Mouse (Mus musculus): ENCODE data around the gene Hpcal4. TPM values are rescaled to one million over a fixed set of nuclear protein-coding genes. Genes with fewer than 3 reads are reported as not detected.

Hpcal4 gene
- polyA plus RNA-seq, 1 experiment from 2014 or later, result 7.7 TPM

DNA sequence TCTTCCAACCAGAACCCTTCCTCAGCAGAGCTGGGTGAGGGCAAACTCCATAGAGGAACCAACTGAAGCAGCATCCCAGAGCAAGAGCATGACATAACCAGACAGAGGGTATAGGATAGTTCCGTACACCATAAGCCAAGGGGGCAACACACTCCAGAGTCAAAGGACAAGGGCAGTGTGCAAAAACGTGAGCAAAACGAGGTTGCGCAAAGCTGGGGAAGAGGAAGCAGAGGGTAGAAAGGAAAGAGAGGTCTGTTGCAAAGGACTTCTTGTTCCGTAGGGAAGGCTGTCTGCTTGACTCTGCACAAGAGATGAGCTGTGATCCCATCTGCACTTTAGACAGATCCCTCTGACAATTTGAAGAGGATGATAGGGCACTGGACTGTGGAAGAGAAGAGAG, 24.3 kb downstream of the Hpcal4 start:
- Histone ChIP-seq H3K4me2 (no peak overlapping the region), H3K9ac (0 out of 2 replicates have a peak overlapping the region, but pooled peaks have one; percentile 12), H3K4me1 (no peaks in the 10 kb centered on the region), H3K9me3 (replicated peaks) (no peaks in the 10 kb centered on the region), H3K4me3 (no peak overlapping the region), H3K27me3 (peaks cover 14% of the 10 kb centered on the region), H3K36me3 (ENCODE audit: poor library complexity, severe bottlenecking) (no peaks in the 10 kb centered on the region), H3K27ac (no peak overlapping the region)
- 80% methylated on average over 5 of the region's 5 CpGs for WGBS
- no peak for ATAC-seq

DNA sequence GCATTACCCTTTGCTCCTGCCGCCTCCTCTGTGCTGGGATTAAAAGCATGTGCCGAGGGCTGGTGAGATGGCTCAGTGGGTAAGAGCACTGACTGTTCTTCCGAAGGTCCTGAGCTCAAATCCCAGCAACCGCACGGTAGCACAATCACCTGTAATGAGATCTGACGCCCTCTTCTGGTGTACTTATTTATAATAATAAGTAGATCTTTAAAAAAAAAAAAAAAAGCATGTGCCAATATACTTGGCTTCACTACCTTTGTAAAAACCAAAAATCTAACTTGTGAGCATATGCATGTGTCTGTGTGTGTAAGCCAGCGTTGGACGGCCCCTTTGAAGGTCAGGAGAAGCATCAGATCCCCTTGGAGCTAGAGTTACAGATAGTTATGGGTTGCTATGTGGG, 28.0 kb downstream of the Hpcal4 start:
- no peak overlapping the region for H3K9ac ChIP-seq
- 55% methylated on average over 8 of the region's 8 CpGs for WGBS
- no peak overlapping the region for H3K4me2 ChIP-seq
- H3K27me3 ChIP-seq, result 0 out of 2 replicates have a peak, but pooled peaks cover 3% of the 10 kb centered on the region
- H3K36me3 ChIP-seq (ENCODE audit: poor library complexity, severe bottlenecking), result no peaks in the 10 kb centered on the region
- no peak for ATAC-seq
- no peak overlapping the region for H3K27ac ChIP-seq
- no peaks in the 10 kb centered on the region for H3K9me3 ChIP-seq (replicated peaks)
- H3K4me3 ChIP-seq, result no peak overlapping the region
- H3K4me1 ChIP-seq, result peaks cover 7% of the 10 kb centered on the region; the same call in 1 of the 2 replicates

DNA sequence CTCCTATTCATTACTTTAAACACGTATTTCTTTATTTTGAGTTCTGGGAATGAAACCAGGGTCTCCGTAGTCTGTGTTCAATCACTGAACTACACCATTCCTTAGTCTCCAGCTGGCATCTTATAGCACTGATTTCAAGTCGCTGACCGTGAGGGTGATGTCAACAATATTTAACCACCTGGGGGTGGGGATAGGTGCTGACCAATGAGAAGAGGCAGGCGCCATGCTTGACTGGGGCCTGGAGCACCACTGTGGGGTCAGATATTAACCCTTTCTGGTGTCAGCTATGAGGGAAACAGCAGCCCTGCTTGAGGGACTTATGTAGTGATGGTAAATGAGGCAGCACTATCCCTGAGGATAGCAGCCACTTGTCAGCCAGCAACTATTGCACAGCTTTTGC, 28.4 kb downstream of the Hpcal4 start:
- H3K27ac ChIP-seq, result no peak overlapping the region
- peaks cover 7% of the 10 kb centered on the region; the same call in 1 of the 2 replicates for H3K4me1 ChIP-seq
- H3K9ac ChIP-seq, result no peak overlapping the region
- WGBS, result 69% methylated on average over 5 of the region's 5 CpGs
- no peak overlapping the region for H3K4me2 ChIP-seq
- H3K36me3 ChIP-seq (ENCODE audit: poor library complexity, severe bottlenecking), result no peaks in the 10 kb centered on the region
- no peaks in the 10 kb centered on the region for H3K9me3 ChIP-seq (replicated peaks)
- no peak for ATAC-seq
- no peak overlapping the region for H3K4me3 ChIP-seq
- H3K27me3 ChIP-seq, result 0 out of 2 replicates have a peak, but pooled peaks cover 3% of the 10 kb centered on the region

DNA sequence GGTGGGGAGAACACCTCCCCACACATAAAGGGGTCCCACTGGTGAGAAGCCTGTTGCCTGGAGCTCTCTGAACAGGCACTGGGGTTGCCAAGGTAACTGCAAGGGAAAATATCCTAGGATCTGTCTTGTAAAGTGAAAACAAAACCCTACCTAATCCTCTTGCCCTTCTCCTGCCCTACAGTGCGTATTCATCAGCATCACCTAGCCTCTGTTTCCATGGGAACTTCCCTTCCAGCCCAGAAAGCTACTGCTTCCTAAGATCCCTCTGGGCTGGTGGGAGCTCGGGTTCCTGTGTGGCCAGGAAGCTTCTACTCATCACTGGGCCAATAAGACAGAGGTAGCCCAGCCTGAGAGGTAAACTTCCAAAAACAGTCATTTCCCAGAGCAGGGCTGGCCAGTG, 29.3 kb downstream of the Hpcal4 start:
- Histone ChIP-seq H3K36me3 (ENCODE audit: poor library complexity, severe bottlenecking) (no peaks in the 10 kb centered on the region), H3K9ac (no peak overlapping the region), H3K4me3 (no peak overlapping the region), H3K4me2 (no peak overlapping the region), H3K9me3 (replicated peaks) (no peaks in the 10 kb centered on the region), H3K27ac (no peak overlapping the region), H3K27me3 (no peaks in the 10 kb centered on the region), H3K4me1 (peaks cover 7% of the 10 kb centered on the region; the same call in 1 of the 2 replicates)
- WGBS, result 33% methylated on average over 2 of the region's 2 CpGs
- ATAC-seq, result no peak

DNA sequence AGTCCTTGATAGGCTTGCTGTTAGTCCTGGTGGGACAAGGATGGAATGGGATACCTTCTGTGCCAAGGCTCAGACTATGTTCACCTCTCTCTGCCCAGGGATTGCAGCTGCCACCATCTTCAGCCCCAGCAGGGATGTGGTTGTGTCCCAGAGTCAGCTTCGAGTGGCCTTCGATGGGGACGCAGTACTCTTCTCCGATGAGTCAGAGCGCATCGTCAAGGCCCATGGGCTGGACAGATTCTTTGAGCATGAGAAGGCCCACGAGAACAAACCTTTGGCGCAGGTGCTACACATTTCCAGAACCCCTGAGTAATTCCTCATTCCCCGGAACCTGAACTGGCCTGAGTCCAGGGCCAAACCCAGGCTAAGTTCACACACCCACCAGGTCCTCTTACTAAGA, 30.9 kb downstream of the Hpcal4 start:
- no peak overlapping the region for H3K4me3 ChIP-seq
- no peaks in the 10 kb centered on the region for H3K9me3 ChIP-seq (replicated peaks)
- no peaks in the 10 kb centered on the region for H3K36me3 ChIP-seq (ENCODE audit: poor library complexity, severe bottlenecking)

DNA sequence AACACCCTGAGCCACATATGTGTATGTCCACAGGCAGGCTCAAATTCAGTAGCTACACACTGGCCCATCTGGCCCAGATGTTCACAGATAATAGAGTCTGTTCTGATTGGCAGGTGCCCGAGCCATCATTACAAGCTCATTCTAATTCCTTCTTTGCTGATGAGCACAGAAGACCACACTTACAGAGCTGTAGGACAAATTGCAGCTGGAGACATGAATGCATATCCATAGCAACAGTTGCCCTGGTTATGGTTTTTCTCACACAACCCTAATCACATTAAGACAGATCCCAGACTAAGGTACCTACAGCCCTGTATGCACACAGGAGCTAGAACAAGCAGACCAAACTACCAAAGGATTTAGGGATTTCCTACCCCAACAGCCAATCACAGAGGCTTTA, 32.3 kb downstream of the Hpcal4 start:
- H3K4me1 ChIP-seq, result peaks cover 7% of the 10 kb centered on the region; the same call in 1 of the 2 replicates
- WGBS, result 61% methylated on average over 1 of the region's 1 CpGs
- H3K9ac ChIP-seq, result no peak overlapping the region
- no peaks in the 10 kb centered on the region for H3K9me3 ChIP-seq (replicated peaks)
- peak overlapping the region; percentile 63; the same call in 1 of the 2 replicates for H3K27ac ChIP-seq
- H3K27me3 ChIP-seq, result no peaks in the 10 kb centered on the region
- no peak overlapping the region for H3K4me2 ChIP-seq
- no peak overlapping the region for H3K4me3 ChIP-seq
- ATAC-seq, result peak; percentile 46
- H3K36me3 ChIP-seq (ENCODE audit: poor library complexity, severe bottlenecking), result no peaks in the 10 kb centered on the region

More for the DNA sequence above, 30.9 kb downstream of the Hpcal4 start:
- 96% methylated on average over 9 of the region's 9 CpGs for WGBS
- Histone ChIP-seq H3K27me3 (no peaks in the 10 kb centered on the region), H3K9ac (no peak overlapping the region), H3K4me2 (no peak overlapping the region), H3K4me1 (peaks cover 7% of the 10 kb centered on the region; the same call in 1 of the 2 replicates), H3K27ac (no peak overlapping the region)
- ATAC-seq, result no peak

DNA sequence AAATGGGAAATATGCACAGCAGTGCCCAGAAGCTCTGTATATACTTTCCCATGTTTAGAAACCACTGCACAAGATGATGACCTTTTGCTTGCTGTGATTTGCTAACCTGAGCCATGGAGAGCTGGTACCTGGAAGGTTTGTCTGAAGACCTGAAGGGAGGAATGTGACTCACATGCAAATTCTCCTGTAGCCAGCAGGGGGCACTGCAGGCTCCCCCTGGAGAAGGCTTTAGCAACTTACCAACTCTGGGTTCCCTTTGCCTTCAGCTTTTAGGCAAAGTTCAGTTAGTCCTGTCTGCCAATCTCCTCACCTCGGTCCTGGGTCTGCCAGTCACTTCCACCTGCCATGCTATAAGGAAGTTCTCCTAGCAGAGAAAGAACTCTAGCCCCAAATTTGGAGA, 33.8 kb downstream of the Hpcal4 start:
- Histone ChIP-seq H3K9ac (no peak overlapping the region), H3K27me3 (no peaks in the 10 kb centered on the region), H3K4me1 (peaks cover 7% of the 10 kb centered on the region; the same call in 1 of the 2 replicates), H3K4me2 (no peak overlapping the region), H3K27ac (no peak overlapping the region), H3K36me3 (ENCODE audit: poor library complexity, severe bottlenecking) (no peaks in the 10 kb centered on the region), H3K4me3 (no peak overlapping the region), H3K9me3 (replicated peaks) (no peaks in the 10 kb centered on the region)
- ATAC-seq, result no peak
- WGBS, result 16% methylated on average over 1 of the region's 1 CpGs

DNA sequence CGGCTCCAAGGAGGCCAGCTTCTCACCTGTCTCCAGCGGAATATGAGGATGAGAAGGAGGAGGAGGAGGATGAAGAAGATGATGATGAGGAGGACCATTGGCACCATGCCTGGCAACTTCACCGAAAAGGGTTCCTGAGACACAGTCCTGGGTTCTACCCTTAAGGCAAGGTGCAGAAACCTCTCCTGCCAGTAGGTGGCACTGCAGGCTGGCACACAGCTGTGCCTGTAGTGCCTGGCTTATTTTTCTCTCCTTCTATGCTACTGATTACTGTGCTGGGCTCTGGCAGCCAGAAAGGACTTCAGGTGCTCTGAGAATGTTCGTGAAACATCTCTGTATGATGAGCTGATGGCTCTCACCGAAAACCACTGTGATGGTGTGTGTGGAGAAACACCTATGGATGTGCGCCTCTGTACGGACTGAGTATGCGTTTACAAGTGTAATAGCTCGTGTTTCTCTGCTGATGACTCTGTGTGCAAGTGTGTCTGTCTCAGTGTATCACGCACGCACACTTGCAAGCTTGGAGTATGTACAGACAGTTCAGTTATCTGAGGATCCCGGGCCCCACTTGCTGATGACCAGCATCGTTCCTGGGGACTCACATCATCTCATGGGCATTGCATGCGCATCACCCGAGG, 36.8 kb downstream of the Hpcal4 start:
- Histone ChIP-seq H3K9me3 (replicated peaks) (no peaks in the 10 kb centered on the region), H3K4me3 (no peak overlapping the region), H3K36me3 (ENCODE audit: poor library complexity, severe bottlenecking) (no peaks in the 10 kb centered on the region), H3K9ac (no peak overlapping the region), H3K27me3 (no peaks in the 10 kb centered on the region), H3K27ac (no peak overlapping the region), H3K4me1 (peaks cover 6% of the 10 kb centered on the region; the same call in 1 of the 2 replicates), H3K4me2 (no peak overlapping the region)
- 71% methylated on average over 15 of the region's 15 CpGs for WGBS
- ATAC-seq, result peak; percentile 85; the same call in 1 of the 2 replicates

DNA sequence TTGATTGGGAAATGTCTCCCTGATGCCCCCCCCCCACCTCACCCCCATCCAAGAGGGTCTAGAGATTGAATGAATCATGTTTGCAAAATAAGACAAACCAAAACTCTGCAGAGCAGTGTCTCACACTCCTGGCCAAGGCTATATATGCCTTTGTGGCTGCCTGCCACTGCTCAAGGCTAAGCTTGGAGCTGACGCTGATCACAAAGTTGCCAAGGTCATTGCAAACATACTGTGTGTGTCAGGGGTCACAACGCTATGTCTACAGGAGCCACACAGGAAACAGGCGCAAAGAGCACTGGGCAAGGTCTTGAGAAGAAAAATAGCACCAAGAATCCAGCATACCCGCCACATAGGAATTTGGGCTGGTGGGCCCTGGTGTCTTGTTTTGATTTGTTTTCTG, 37.6 kb downstream of the Hpcal4 start:
- H3K4me1 ChIP-seq, result no peaks in the 10 kb centered on the region
- H3K9ac ChIP-seq, result no peak overlapping the region
- 82% methylated on average over 4 of the region's 4 CpGs for WGBS
- ATAC-seq, result no peak
- H3K9me3 ChIP-seq (replicated peaks), result no peaks in the 10 kb centered on the region
- no peak overlapping the region for H3K4me3 ChIP-seq
- no peak overlapping the region for H3K27ac ChIP-seq
- no peaks in the 10 kb centered on the region for H3K36me3 ChIP-seq (ENCODE audit: poor library complexity, severe bottlenecking)
- H3K27me3 ChIP-seq, result no peaks in the 10 kb centered on the region
- no peak overlapping the region for H3K4me2 ChIP-seq

DNA sequence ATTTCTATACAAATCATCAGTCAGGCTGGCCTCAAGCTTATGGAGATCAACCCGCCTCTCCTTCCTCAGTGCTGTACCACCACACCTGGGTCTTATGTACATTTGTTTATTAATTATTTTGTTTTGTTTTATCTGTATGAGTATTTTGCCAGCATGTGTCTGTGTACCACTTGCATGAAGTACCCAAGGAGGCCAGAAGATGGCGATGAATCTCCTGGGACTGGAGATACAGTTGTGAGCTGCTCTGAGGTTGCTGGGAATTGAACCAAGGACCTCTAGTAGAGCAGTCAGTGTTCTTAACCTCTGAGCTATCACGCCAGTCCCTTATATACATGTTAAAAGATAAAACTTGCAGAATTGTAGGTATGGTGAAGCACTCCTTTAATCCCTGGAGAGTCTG, 40.3 kb downstream of the Hpcal4 start:
- no peak overlapping the region for H3K9ac ChIP-seq
- ATAC-seq, result no peak
- H3K9me3 ChIP-seq (replicated peaks), result no peaks in the 10 kb centered on the region
- H3K36me3 ChIP-seq (ENCODE audit: poor library complexity, severe bottlenecking), result no peaks in the 10 kb centered on the region
- WGBS, result 51% methylated on average over 3 of the region's 3 CpGs
- H3K4me2 ChIP-seq, result no peak overlapping the region
- H3K4me1 ChIP-seq, result no peaks in the 10 kb centered on the region
- H3K4me3 ChIP-seq, result no peak overlapping the region
- no peaks in the 10 kb centered on the region for H3K27me3 ChIP-seq
- H3K27ac ChIP-seq, result no peak overlapping the region

DNA sequence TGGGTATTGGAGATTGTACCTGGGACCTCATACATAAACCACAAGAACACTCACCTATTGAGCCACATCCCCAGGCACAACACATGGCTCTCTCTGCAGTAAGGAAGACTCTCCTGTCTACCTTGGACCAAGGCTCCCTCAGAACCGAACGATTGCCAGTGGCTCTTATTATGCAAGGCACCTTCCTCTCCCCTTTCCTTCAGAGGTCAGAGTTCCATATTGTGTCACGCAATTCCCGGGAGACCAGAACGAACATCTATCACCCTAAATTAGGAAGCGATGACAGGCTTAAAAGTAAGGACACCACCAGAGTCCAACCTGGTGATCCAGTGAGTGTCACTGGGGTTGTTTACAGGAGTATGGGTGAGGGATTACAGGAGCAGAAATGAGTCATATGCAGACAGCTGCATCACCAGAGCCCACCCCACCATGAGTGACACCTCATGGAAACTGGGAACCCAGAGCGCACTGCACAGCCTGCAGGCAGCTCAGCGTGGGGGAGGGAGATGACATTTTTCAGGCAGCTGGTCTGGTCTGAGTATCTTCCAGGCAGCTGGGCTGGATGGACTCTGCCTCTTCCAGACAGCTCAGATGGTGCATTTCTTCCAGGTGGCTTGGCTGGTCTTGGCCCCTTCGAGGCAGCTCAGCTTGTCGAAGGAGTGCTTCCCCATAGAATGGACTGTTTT, 42.8 kb downstream of the Hpcal4 start:
- Histone ChIP-seq H3K9ac (no peak overlapping the region), H3K4me2 (no peak overlapping the region), H3K4me3 (no peak overlapping the region), H3K4me1 (no peaks in the 10 kb centered on the region), H3K9me3 (replicated peaks) (no peaks in the 10 kb centered on the region), H3K27ac (no peak overlapping the region), H3K36me3 (ENCODE audit: poor library complexity, severe bottlenecking) (no peaks in the 10 kb centered on the region), H3K27me3 (no peaks in the 10 kb centered on the region)
- no peak for ATAC-seq
- 76% methylated on average over 10 of the region's 10 CpGs for WGBS

DNA sequence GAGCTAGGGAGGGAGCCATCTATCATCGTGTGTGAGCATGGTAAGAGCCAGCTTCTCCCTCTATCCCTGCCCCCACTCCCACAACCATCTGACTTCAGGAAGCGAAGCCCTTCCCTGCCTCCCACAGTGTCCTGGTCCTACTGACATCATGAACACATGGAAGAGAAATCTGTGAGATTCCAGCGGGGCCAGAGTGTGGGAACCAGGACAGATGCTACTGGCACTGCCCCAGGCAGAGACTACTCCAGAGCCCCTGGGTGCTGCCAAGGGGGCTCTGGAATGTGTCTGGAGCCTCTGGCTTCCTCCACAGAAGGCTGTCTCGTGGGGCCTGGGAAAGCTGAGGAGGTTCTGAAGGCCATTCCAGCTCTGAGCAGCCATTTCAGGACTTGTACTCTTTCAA, 44.7 kb downstream of the Hpcal4 start:
- Histone ChIP-seq H3K9ac (no peak overlapping the region), H3K9me3 (replicated peaks) (no peaks in the 10 kb centered on the region), H3K4me3 (no peak overlapping the region), H3K36me3 (ENCODE audit: poor library complexity, severe bottlenecking) (no peaks in the 10 kb centered on the region), H3K4me1 (no peaks in the 10 kb centered on the region), H3K4me2 (no peak overlapping the region), H3K27me3 (peaks cover 12% of the 10 kb centered on the region), H3K27ac (no peak overlapping the region)
- no peak for ATAC-seq
- 52% methylated on average over 4 of the region's 4 CpGs for WGBS
